Mouse (Mus musculus) brown adipose tissue, adult 24 weeks (tissue): ENCODE data around the gene Ccm2l. TPM values are rescaled to one million over a fixed set of nuclear protein-coding genes. Genes with fewer than 3 reads are reported as not detected.

Source experiments
- H3K27ac ChIP-seq: fragments of 200-500 bp; replicated peaks from 2 replicates; pipeline ENCODE4 v1.5.1; 2012; ENCODE audit warnings: low read depth, mild to moderate bottlenecking, low read length
- H3K4me1 ChIP-seq: fragments of 200-500 bp; 2 replicates; pipeline ENCODE4 v1.6.1; 2012; ENCODE audit warnings: low read length, mixed read lengths; ENCODE audit not compliant: control insufficient read depth, insufficient read depth, insufficient read length
- H3K4me3 ChIP-seq: fragments of 200-500 bp; 2 replicates; pipeline ENCODE4 v1.5.1; 2012; ENCODE audit warnings: low read depth, mild to moderate bottlenecking, low read length, moderate library complexity; ENCODE audit not compliant: insufficient read depth
- polyA plus RNA-seq: library from polyadenylated mRNA; stranded (reverse); fragments of >200 nt; gene quantifications from 2 replicates; pipeline ENCODE4 v1.2.4, GENCODE M21; 2012; ENCODE audit not compliant: missing spikeins, insufficient read depth, insufficient read length

Ccm2l gene
- polyA plus RNA-seq, 1 experiment = 4.5 TPM

DNA sequence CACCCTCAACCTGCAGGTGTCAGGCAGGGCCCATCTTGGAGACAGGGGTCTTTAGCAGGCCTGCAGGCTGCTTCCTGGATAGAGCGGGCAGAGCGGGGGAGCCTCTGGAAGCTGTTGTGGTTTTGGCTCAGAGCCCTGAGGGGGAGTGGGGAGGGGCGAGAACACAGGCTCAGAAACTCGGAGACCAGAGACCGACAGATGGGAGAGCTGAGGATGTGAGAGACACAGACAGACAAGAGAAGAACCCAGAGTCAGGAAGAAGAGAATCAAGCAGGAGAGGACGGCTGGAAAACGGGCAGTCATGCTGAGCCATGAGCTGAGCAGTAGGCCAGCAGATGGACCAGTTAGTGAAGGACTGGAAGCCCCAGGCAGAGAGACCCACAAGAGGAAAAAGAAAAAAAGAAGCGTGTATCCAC is 19.9 kb upstream of the Ccm2l start:
- H3K27ac ChIP-seq = no peak overlapping the region
- H3K4me1 ChIP-seq = no peaks in the 10 kb centered on the region
- no peak overlapping the region for H3K4me3 ChIP-seq

GRCm38 (mm10) chr2:153047828-153048465 is 17.8 kb upstream of the Ccm2l start:
- Histone ChIP-seq H3K4me3 (no peak overlapping the region), H3K27ac (no peak overlapping the region), H3K4me1 (no peaks in the 10 kb centered on the region)

- H3K27ac ChIP-seq = no peak overlapping the region
- no peak overlapping the region for H3K4me3 ChIP-seq
- no peaks in the 10 kb centered on the region for H3K4me1 ChIP-seq
Measured at GRCm38 (mm10) chr2:153049288-153049996, 16.3 kb upstream of the Ccm2l start.

- Histone ChIP-seq H3K27ac (no peak overlapping the region), H3K4me1 (no peaks in the 10 kb centered on the region), H3K4me3 (no peak overlapping the region)
Measured at GRCm38 (mm10) chr2:153049997-153050358, 15.8 kb upstream of the Ccm2l start.

DNA sequence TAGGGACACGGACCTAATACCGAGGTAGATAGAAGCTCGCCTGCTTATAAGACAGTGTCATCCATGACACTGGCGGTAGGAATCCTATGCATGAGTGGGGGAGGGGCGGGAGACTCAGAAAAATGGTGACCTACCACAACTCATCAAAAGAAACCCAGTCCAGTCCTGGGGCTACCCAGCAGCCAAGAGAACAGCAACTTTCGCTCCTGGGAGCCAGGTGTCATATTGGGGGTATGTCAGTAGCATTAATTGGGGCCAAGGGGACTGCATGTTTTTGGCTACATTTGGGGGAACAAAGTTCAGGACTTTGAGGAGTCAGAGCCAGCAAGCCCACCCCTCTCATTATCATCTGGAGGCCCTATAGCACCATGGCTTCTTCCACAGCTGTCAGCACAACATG is 14.7 kb upstream of the Ccm2l start:
- Histone ChIP-seq H3K27ac (no peak overlapping the region), H3K4me3 (no peak overlapping the region), H3K4me1 (no peaks in the 10 kb centered on the region)

DNA sequence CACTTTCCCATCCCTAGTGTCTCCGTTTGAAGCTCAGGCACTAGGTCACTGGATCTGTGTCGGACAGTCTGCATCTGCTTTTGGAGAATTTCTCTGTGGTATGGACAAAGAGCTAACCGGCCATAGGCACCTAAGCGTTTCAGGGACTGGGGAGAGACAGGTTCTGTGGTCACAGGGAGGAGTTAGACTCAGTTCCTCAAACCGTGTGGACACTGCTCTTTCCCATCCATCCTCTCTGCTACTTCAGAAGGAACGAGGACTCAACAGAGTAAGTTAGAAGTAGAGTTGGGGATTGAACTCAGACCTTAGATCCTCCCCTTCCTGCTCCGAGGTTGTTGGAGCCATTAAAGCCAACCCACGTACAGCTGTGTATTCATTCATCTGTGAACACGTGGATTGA is 14.2 kb upstream of the Ccm2l start:
- Histone ChIP-seq H3K4me3 (no peak overlapping the region), H3K4me1 (no peaks in the 10 kb centered on the region), H3K27ac (no peak overlapping the region)

- no peaks in the 10 kb centered on the region for H3K4me1 ChIP-seq
- no peak overlapping the region for H3K27ac ChIP-seq
- no peak overlapping the region for H3K4me3 ChIP-seq
Measured at GRCm38 (mm10) chr2:153052700-153053351, 12.9 kb upstream of the Ccm2l start.

DNA sequence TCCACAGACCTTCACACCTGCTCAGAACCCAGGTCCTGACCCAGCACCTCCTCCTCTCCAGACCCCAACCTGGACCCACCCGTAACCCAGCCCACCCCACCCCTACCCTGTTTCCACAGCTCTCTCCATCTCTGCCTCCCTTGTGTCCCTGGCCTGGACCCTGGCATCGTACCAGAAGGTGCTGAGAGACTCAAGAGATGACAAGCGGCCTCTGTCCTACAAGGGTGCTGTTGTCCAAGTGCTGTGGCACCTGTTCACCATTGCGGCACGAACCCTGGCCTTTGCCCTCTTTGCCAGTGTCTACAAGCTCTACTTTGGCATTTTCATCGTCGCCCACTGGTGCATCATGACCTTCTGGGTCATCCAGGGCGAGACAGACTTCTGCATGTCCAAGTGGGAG is 11.9 kb upstream of the Ccm2l start:
- H3K27ac ChIP-seq = no peak overlapping the region
- no peak overlapping the region for H3K4me3 ChIP-seq
- H3K4me1 ChIP-seq = no peaks in the 10 kb centered on the region

GRCm38 (mm10) chr2:153055270-153055920 is 10.4 kb upstream of the Ccm2l start:
- no peaks in the 10 kb centered on the region for H3K4me1 ChIP-seq
- H3K27ac ChIP-seq = no peak overlapping the region
- H3K4me3 ChIP-seq = no peak overlapping the region

DNA sequence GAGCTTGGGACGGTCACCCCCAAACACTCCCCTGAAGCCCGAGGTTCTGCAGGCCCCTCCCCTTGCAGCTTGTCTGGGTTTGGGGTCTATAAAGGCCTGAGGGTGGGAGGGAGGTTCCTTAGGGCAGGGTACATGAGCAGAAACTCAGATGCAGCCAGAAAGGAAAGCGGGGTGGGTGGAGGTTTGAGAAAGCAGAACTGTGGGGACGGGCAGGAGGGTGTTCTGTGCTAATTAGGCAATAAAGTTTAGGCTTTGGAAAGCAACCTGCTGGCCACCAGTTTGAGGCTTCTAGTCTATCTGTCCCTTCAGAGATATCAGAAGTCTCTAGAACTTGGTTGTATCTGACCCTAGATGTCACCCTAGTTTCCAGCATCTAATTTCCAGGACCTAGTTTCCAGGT is 7.4 kb upstream of the Ccm2l start:
- no peak overlapping the region for H3K4me3 ChIP-seq
- H3K27ac ChIP-seq = no peak overlapping the region
- H3K4me1 ChIP-seq = no peaks in the 10 kb centered on the region

GRCm38 (mm10) chr2:153060216-153060615 is 5.5 kb upstream of the Ccm2l start:
- Histone ChIP-seq H3K4me3 (no peak overlapping the region), H3K27ac (no peak overlapping the region), H3K4me1 (0 out of 2 replicates have a peak, but pooled peaks cover 3% of the 10 kb centered on the region)

DNA sequence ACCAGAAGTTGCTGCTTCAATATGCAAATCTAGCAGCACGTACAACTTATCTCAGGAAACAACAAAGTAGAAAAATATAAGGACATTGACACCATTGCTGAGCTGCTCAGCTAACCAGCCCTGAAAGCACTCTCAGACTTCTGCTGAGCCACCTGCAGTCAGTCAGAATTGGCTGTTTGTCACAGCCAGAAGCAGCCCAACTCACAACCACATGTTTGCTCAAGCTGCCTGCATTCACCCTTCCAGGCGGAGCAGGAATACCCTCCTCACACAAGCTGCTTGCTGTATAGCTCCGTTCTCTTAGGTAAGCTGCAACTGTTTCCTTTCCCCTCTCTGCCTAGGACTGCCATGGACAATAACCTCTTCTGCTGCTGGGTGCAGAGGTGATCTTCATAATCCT is 2.4 kb upstream of the Ccm2l start:
- 0 out of 2 replicates have a peak, but pooled peaks cover 6% of the 10 kb centered on the region for H3K4me1 ChIP-seq
- no peak overlapping the region for H3K4me3 ChIP-seq
- 0 out of 2 replicates have a peak overlapping the region, but pooled peaks have one; percentile 3 for H3K27ac ChIP-seq

- Histone ChIP-seq H3K4me3 (peak overlapping the region; percentile 2; the same call in 1 of the 2 replicates), H3K27ac (peak overlapping the region; percentile 35), H3K4me1 (0 out of 2 replicates have a peak, but pooled peaks cover 6% of the 10 kb centered on the region)
Measured at GRCm38 (mm10) chr2:153064190-153064970, 1.4 kb upstream of the Ccm2l start.

DNA sequence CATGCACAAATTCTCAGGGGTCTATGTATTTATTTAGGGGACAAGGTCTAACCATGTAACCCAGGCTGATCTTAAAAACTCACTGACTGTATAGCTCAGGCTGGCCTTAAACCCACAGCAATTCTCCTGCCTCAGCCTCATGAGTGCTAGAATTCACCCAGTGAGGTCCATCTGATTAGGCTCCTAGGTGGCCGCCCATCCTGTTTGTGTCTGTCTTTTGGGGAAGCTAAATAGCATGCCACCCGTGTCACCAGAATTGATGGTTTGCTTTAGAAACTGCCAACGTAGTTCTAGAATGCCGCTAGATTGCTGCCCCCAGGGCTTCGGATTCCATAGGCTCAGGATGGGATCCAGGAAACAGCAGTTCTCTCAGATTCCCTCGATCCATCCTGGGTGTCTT is 1.2 kb downstream of the Ccm2l start:
- Histone ChIP-seq H3K4me3 (peak overlapping the region; percentile 62), H3K27ac (peak overlapping the region; percentile 98), H3K4me1 (0 out of 2 replicates have a peak, but pooled peaks cover 6% of the 10 kb centered on the region)
